Mouse (Mus musculus) CH12.LX (cell line): ENCODE data around the gene Sh3bp5.

Experiments used
- CTCF ChIP-seq, 2 experiments: IDR thresholded peaks in 1 of 2; conservative IDR thresholded peaks in 1 of 2; 2 replicates each; pipeline ENCODE4 v1.5.1; 2011 to 2012; ENCODE audit warnings: low read depth in 2 of 2, low read length in 2 of 2, improper control_type of control experiment in 1 of 2, inconsistent platforms in 1 of 2, mild to moderate bottlenecking in 1 of 2, moderate library complexity in 1 of 2
- EP300 ChIP-seq: IDR thresholded peaks from 2 replicates; pipeline ENCODE4 v1.6.1; 2011; ENCODE audit warnings: low read length, improper control_type of control experiment
- MEF2A ChIP-seq: IDR thresholded peaks from 2 replicates; pipeline ENCODE4 v1.6.1; 2014; ENCODE audit warnings: low read depth, mild to moderate bottlenecking, inconsistent platforms, low read length, improper control_type of control experiment, borderline replicate concordance
- POLR2A ChIP-seq: IDR thresholded peaks from 2 replicates; pipeline ENCODE4 v1.6.1; 2011; ENCODE audit warnings: low read depth, mild to moderate bottlenecking, improper control_type of control experiment, low read length
- ZC3H11A ChIP-seq: IDR thresholded peaks from 2 replicates; pipeline ENCODE4 v1.6.1; 2012; ENCODE audit warnings: low read depth, mild to moderate bottlenecking, inconsistent platforms, low read length, improper control_type of control experiment

DNA sequence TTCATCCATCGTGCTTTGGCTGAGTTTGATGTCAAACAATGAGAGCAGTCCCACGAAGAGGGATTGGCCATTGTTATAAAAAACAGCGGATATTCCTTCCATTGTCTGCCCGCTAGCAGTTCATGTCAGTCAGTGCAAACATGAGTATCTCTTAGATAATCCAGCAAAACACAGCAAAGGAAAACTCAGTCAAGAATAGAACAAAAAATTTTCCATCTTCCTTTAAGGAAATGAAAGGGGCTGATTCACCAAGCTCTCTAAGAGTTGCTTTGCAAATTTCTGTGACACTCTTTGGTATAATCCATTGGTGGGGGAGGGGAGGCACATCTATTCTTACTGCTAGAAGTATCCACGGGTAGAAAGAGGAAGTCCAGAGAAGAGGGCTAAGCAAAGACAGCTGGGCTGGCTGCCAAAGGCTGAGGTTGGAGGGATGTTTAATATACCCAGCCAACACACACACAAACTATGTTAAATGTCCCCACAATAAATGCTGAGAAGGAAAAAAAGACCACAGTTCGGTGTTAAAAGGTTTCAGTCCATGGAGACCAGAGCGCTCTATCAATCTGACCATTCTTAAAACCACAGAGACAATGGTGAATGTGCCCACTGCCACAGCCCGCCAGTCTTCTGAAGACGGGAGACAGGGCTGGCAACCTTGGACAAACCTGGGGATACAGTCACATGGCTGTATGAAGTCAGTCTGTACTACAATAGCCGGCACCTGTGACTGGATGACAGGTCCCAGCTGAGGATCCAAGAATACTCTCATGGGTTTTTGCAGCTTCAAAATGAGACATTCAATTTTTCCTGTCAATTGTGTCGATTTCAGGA is 12.7 kb downstream of the Sh3bp5 start:
- TF ChIP-seq POLR2A (peak; percentile 44), ZC3H11A (no peak), MEF2A (peak; percentile 92), CTCF (conservative IDR thresholded peaks at IDR 0.05 in 1 of 2, IDR thresholded peaks at IDR 0.05 in 1 of 2; ENCODE audit: low read depth in 2 of 2, low read length in 2 of 2) (no peak), EP300 (peak; percentile 87)
